Mouse (Mus musculus): ENCODE data around the gene Fgf18.

Gene Fgf18

GRCm38 (mm10) chr11:33070520-33070919 lies 76.7 kb downstream of the Fgf18 start:
- peak; percentile 23 for DNase-seq (ENCODE audit: low read depth, low spot score)
